Mouse (Mus musculus) right cerebral cortex, adult 18-20 months (tissue): ENCODE measurements around the gene Dclre1a.
"Not testable (repeated sequence)": the region's sequence is repeated elsewhere in the genome, so short reads cannot be mapped to it uniquely, and the experiment has no call there.

ENCODE experiments used
- DNase-seq: peaks from one replicate; pipeline ENCODE4 v3.0.0; 2022; ENCODE audit warnings: mixed read lengths

Gene Dclre1a

GRCm38 (mm10) chr19:56548230-56549032, 409 bp upstream of the Dclre1a start, which contains the start of gene Nhlrc2:
TSS of gene Nhlrc2 (plus strand) at chr19:56548261.
- DNase-seq: peak; percentile 76

DNA sequence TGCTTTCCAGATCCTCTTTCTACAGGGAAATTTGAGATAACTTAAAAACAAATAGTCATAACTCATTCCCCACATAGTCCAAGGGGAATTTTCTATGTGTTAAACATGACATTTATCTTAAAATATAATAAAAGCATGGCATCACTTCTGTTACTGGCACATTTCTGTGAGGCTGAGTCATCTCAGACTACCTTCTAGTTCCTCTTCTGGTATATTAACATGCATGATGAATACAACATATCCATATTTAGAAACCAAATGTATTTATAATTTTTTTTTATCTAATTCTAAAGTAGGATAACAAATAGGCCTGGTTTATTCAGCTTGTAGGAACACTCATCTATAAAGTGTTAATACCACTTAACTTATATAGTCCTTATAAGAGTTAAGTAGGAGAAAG, 2.0 kb downstream of the Dclre1a start:
- DNase-seq: no peak

GRCm38 (mm10) chr19:56544681-56545388, 3.2 kb downstream of the Dclre1a start:
- DNase-seq: no peak

GRCm38 (mm10) chr19:56543320-56543719, 4.7 kb downstream of the Dclre1a start:
- no peak for DNase-seq

DNA sequence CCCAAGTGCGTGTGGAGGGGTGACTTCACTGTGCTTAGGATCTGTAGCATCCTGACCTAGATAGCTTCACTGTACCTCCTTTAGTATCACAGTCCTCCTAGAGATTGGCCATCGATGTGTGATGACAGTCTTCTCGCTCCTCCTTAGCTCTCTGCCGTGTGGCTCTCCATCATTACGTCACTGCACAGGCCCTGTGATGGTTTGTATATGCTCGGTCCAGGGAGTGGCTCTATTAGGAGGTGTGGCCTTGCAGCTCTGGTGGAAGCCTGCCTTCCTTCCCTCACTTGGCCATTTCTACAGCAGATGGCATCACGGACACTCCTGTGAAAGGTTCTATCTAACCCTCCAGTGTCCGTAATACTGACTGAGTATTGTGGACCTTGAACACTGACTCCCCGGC, 12.3 kb downstream of the Dclre1a start:
- no peak for DNase-seq

DNA sequence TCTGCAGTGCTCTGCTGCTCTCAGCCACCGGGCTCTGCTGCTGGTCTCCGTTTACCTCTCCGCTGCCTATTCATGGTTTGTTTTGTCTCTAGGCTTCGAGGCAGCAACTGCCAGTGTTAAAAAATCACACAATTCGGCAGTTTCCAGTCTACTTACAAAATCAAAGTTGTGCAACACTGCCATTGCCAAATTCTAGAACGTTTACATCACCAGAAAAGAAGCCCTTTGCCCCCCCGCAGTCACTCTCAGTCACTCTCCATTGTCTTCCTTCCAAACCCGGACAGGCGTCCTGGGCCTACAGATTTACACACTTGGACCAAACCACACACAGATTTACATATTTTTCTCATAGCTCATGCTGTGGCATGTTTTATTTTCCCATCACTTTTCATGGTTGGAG, 13.0 kb downstream of the Dclre1a start:
- DNase-seq: no peak

DNA sequence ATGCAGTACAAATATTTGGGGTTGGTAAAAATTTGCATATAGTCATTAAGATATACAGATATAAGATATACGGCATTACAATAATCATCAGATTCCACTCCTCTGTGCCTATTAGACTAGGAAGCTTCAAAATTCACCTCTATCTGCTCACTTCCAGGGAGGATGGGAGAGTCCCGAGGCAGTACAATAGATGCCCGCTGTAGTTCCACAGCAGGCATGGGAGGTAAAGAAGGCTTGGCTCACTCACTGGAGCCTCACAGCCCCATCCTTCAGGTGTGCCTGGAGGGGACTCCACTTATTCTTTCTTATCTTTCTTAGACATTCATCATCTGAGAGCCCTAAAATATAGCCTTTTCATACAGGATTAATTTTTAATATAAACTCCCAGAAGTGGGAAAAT, 13.7 kb downstream of the Dclre1a start:
- no peak for DNase-seq

DNA sequence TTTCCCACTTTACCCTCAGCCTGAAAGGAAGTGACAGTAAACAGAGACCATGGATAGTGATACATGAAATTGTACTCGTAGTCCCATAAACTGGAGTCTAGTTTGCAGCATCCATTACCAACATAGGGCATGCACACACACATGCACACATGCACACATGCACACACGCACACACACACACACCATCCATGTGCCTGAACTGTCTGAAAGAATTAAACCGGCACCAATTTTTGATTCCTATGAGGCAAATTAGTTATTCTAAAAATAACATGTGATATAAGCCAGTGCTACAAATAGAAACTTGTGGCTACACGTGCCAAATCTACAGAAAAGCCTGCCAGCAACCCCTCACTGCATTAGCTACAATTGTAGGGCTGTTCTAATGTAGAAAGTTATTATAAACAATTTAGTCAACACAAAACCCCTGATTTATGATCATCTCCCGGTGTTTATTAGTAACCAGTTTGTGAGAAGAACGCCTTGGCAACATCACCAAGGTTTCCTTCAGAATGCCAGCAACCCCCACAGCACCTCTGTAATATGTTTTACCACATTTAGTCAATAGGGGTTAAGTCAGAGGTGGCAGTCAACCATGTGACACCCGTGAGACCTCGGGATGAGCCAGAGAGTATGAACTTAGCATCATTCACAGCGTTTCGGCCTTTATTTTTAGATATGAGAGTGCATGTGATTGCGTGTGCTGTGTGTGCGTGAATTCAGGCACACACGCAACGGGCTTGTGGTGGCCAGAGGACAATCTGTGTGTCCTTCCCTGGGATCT, 14.5 kb downstream of the Dclre1a start:
- DNase-seq: no peak

- no peak for DNase-seq
Measured at GRCm38 (mm10) chr19:56531251-56531650, 16.8 kb downstream of the Dclre1a start.

DNA sequence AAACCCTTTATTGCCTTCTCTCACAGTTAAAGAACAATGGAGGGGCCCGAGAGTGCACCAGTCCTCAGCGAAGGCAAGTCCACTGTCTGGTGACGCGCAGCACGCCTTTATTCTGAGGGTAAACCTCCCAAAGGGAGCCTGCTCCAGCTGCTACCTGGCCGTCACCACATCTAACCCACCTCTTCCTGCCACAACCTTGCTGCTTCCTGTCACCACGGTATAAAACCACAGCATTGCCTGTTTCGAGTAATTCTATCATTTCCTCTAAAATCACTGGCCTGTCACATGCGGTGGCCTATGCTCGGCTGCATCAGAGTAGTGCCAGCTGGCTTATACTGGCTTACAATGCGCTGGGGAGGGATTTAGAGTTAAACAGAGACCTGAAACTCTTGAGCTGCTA, 17.5 kb downstream of the Dclre1a start:
- DNase-seq: not testable (repeated sequence)

DNA sequence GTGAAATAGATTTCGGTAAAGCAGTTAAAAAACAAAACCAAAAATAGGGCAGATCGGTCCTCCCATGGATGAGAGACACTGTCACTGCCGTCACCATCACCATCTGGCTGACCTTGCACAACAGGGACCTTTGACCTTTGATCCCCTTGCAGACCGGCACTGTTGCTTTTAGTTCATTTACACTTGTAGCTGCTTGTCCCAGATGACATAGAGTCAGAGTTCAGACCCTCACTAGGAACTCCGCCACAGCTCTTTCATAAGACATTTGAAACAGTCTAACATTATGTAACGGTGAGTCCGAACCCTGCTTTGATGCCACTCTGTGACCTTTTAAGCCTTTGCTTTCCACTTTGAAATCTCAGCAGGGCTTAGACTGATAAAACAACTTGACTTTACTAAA, 28.6 kb downstream of the Dclre1a start:
- not testable (repeated sequence) for DNase-seq

- not testable (repeated sequence) for DNase-seq
Measured at GRCm38 (mm10) chr19:56513527-56513926, 34.5 kb downstream of the Dclre1a start.

DNA sequence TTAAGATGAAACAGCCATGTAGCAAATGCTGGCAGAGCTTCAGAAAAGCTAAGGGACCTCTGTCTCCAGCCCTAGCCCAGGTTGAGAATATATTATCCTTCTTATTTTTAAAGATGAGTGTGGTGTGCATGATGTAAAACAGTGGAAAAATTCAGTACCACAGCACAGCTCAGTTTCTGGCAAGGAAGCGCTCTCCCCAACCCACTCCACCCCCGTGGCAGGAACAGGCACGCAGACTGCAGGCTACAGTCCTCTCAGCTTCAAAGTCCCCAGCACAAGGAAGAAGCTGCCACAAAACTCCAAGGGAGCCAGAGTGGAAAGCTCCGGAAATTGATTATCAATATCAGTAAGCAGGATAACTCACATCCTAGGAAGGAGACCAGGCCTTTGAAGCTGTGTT, 36.8 kb downstream of the Dclre1a start:
- not testable (repeated sequence) for DNase-seq

GRCm38 (mm10) chr19:56503525-56503924, 44.5 kb downstream of the Dclre1a start:
- DNase-seq: not testable (repeated sequence)

DNA sequence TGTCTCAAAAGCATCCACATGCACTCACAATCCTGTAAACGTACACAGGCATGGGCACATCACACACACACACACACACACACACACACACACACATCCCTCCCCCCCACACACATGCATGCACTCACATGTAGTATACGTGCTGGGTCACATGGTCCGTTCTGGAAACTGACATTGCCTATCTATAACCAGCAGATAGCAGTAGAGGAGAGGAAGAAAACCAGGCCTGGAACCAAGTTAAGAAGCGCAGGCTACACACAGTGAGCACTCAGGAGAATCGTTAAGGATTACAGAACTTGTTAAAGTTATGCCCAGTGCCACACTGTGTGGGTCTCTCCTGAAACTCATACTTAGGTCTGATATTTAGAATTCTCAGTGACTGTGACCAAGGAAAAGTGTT, 45.0 kb downstream of the Dclre1a start:
- not testable (repeated sequence) for DNase-seq

DNA sequence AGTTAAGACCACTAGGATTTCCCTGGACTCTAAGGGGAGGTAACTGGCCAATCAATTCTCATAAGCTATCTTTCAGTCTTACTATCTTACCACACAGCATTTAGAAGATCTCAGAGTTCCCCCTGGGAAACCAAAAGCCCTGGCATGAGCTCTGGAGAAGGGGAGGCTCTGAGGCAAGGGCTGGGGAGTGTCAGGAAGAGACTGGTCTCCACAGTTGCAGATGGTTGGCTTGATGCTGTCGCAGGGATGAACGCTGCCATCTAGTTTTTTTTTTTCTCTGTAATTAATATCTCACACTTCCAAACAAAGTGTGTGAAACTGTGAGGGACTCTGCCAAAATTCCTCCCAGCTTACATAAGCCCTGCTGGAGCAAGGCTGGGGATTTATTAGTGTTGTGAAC, 53.9 kb downstream of the Dclre1a start:
- DNase-seq: not testable (repeated sequence)

- DNase-seq: no peak
Measured at GRCm38 (mm10) chr19:56489601-56490000, 58.4 kb downstream of the Dclre1a start.

DNA sequence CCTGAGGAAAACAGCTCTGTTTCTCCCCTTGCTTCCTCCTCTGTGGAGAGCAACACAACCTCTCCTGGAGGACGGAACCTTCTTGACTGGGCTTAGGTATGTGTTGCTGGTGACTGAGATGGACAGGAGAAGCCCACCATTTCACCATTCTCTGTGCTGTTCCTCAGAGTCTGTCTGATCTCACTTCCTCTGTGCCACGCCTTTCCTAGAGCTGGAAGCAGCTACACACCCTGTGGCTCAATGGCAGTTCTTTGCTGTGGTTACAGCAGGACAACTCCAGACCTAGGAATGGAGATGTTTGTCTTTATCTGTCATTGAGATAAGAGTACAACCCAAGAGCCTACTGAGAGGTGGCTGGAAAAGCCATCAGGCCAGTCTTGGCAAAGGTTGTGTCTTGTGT, 60.7 kb downstream of the Dclre1a start:
- DNase-seq: no peak

- DNase-seq: no peak
Measured at GRCm38 (mm10) chr19:56486926-56487325, 61.1 kb downstream of the Dclre1a start.

DNA sequence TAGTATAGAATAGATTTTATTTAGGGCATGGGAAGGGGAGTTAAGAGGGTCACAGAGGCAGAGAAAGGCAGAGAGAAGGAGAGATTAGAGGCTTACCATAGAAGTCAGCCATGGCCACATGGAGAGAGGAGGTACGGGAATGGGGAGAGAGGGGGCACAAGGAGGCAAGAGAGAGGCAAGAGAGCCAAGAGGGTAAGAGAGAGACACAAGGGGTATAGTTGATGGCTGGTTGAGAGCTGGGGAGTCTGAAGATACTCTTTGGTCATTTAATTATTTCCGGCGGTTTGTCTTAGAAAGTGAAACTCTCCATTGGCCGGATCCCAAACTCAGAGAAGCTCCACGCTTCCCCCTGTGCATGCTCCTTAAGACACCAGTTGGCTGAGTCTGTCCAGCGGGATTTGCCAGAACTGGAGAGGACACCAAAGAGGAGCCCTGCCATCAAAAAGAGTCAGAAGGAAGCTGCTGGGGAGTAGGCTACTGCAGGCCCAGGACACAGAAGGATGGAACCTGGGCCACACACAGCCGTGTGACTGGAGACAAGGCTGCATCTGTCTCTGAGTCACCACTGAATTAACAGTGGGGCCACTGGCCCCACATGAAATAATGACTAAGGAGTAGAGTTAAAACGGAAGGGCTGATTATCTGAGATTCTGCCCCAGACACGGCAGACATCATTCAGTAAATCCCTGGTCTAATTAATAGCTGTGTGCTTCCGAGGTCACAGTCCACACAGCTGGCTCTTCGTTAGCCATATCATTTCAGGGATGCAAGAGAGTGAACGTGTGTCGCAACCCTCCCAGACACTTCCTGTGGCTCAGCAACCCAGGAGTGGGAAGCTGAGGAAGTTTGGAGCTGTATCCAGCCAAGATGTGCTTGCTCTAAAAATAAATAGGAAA, 62.4 kb downstream of the Dclre1a start:
- DNase-seq: no peak

DNA sequence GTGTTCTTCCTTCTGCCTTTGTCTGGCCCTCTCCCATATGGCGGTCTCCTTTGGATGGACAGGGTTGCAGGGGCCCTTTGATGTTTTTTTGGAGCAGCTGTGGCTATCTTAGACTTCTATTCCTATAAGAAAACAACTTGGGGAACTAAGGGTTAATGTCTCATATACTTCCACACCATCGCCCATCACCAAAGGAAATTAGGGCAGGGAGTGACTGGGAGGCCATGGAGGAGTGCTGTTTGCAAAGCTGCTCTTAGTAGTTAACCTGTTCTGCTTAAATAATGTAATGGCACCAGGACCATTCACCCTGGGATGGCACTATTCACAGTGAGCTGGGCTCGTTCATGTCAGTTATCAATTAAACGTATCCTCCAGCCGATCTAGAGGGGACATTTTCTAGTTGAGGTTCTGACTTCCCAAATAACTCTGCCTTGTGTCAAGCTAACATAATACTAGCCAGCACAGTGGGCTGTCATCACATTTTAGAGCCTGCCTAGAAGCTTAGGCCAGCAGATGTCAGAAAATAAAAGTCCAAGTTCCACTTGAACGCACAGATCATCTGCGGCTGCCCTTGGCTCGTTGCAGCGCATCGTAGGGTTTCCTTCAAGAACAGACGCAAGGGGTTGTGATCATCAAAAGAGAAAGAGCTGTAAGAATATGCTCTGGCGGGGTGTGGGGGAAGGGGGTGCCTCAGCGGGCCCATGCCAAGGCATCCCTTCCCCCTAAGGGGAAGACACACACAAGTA, 63.2 kb downstream of the Dclre1a start:
- DNase-seq: no peak
